Mouse (Mus musculus) left cerebral cortex, adult 18-20 months (tissue): ENCODE results near the gene Tcf15. TPM values are rescaled to one million over a fixed set of nuclear protein-coding genes. Genes with fewer than 3 reads are reported as not detected.

Experiments used
- DNase-seq, 2 experiments: peaks; one replicate each; pipeline ENCODE4 v3.0.0; 2021 to 2022; ENCODE audit warnings: low spot score in 2 of 2, mixed read lengths in 1 of 2
- long read RNA-seq, 2 experiments: library from polyadenylated mRNA; stranded (forward); transcript quantifications; one replicate each; pipeline ENCODE4 v2.0.0; 2021
- total RNA-seq, 2 experiments: library from RNA; stranded (reverse); gene quantifications; 2 replicates each; pipeline ENCODE4 v1.2.3; 2021

Gene Tcf15
- total RNA-seq = 1 to 10 TPM; 1.5 to 1.8 TPM
- long read RNA-seq, experiment 1, partial matches to known transcripts = 0 of 2 reads
- long read RNA-seq, experiment 1, other reads (novel, unspliced or antisense) = 0 of 2 reads
- long read RNA-seq, experiment 2, partial matches to known transcripts = 0 of 3 reads
- long read RNA-seq, experiment 2, other reads (novel, unspliced or antisense) = 1 of 3 reads

DNA sequence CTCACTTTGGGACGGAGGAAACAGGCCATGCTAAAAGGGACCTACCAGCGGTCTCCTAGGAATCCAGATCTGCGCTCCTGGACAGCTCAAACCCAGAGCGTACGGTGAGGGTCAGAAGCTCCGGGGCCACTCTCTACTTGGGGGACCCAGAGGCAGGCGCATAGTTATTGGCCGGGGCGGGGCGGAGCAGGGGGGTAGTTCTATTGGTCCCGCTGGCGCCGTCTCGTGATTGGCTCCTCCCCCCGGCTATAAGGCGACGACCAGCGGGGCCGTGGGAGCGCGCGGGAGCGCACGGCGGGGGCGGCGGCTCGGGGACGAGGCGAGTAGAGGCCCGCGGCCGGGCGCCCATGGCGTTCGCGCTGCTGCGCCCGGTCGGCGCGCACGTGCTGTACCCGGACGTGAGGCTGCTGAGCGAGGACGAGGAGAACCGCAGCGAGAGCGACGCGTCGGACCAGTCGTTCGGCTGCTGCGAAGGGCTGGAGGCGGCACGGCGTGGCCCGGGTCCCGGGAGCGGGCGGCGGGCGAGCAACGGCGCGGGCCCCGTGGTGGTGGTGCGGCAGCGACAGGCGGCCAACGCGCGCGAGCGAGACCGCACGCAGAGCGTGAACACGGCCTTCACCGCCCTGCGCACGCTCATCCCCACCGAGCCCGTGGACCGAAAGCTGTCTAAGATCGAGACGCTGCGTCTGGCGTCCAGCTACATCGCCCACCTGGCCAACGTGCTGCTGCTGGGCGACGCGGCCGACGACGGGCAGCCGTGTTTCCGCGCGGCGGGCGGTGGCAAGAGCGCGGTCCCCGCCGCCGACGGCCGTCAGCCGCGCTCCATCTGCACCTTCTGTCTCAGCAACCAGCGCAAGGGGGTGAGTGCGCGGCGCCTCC is at the start of gene Tcf15:
Tcf15 (plus strand) TSS at position 283 of the 879 bp plus-strand sequence.
- DNase-seq = peak in 1 of 2 experiments; percentile 30

DNA sequence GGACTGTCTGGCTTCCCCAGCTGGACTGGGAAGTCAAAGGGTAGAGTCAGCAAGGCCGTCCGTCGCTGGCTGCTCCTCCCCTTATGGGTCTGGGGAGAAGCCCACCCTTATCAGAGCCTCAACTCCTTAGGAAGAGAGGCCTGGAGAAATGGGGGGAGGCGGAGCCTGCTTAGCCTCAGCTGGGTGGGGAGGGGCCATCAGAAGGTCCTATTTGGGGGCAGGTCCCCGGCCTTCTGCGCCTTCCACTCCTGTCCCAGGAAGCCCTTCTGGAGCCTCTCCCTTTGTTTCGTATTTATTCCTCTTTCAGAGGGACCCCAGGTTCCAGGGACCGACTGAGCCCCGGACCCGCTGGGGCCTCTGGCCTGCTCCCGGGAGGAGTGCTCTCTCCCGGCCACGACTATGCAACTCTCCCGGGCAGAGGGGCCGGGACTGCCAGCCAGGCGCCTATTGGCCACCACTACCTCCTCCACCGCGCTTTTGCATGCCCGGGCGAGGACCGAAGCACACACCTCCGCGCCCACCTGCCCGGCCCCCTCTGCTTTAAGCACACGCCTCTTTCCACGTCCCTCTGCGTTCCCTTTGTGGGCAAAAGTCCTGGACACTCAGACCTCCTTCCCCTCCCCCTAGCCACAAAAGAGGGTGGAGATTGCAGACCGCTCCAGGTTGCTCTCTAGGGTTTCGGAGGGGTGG is 48.4 kb upstream of the Tcf15 start:
- DNase-seq = no peak

GRCm38 (mm10) chr2:152096922-152097321 is 46.4 kb upstream of the Tcf15 start:
- no peak for DNase-seq

GRCm38 (mm10) chr2:152097916-152098315 is 45.4 kb upstream of the Tcf15 start:
- no peak for DNase-seq

- DNase-seq = no peak
These were observed 43.8 kb upstream of the Tcf15 start for GRCm38 (mm10) chr2:152099538-152099937.

DNA sequence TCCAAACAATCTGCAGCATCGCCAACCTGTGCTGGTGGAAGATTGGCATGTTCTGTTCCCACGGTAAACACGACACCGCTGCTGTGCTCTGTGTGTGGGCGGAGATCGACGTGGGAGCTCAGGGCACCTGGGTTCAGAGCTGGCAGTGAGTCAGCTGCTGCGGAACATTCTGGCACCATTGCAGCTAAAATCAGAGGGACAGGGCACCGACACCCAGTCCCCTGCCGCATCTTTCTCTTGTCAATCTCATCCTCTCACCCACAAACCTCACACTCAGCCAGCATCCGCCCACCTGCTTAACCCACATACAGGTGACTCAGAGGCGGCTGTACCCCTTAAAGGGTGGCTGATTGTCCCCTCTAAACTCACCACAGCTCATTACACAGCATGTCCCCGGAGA is 41.6 kb upstream of the Tcf15 start:
- DNase-seq = peak; percentile 54 to 76

DNA sequence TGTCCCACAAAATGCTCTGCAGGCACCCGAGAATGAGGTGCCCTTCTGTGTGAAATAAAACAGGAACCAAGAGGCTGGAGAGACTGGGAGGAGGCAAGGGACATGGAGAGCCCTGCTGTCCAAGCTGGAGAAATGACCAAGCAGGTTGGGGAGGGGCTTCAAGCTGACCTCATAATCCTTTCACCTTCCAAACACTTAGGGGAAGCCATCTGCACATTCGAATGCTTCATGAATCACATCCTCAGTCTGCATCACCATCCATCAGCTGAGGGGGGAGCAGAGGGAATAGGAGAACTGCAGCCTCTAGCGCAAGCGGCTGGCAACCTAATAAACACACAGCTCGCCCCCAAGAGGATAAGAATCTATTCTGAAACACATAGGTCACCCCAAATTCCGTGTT is 41.0 kb upstream of the Tcf15 start:
- peak in 1 of 2 experiments; percentile 22 for DNase-seq

DNA sequence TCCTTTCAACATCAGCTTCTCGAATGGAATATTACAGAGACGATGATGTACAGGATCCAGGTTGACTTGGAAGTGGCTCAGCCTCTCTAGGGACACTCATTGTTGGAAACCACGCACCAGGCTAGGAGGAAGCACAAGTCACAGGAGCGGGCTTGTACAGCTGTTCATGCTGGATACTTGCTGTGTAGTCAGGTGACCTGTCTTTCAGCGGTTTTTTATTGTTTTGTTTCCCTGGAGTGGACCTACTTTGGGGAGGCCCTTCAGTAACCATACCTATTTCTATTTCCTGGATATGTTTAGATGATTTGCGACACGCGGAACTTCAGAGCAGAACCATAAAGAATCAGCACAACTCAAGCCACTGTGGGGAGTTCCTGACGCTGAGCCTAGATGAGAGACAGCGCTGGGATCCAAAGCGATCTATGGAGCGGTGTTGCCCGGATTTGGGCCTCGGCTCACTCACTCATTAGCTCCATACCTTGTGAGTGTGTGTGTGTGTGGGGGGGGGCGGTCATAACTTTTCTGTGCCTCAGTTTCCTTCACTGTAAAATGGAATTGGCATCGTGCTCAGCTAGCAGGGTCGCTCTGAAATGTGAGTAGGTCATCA is 38.5 kb upstream of the Tcf15 start:
- no peak for DNase-seq

- DNase-seq = peak; percentile 83 to 91
These were observed 37.8 kb upstream of the Tcf15 start, which contains the start of gene Srxn1 for GRCm38 (mm10) chr2:152105318-152106224. Srxn1 (plus strand) TSS chr2:152105516.

GRCm38 (mm10) chr2:152106225-152106595 is 37.2 kb upstream of the Tcf15 start:
- no peak for DNase-seq

- DNase-seq = no peak
These were observed 36.8 kb upstream of the Tcf15 start for GRCm38 (mm10) chr2:152106597-152106996.

DNA sequence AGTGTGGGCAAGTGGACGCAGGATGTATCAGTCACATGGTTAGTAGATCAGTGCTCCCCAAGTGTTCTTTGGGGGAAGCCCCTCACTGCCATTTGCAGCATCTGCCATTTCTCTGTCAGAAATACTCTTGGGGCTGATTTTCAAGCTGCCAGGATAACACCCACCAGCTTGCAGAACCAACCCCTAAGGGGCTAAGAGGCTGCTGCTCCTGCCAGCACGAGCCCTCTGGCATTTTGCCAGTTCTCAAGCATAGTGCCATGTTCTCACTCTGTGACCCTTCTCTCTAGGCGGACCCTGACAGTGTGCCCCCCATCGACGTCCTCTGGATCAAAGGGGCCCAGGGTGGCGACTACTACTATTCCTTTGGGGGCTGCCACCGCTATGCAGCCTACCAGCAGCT is 34.7 kb upstream of the Tcf15 start:
- DNase-seq = no peak

GRCm38 (mm10) chr2:152109386-152109785 is 34.0 kb upstream of the Tcf15 start:
- no peak for DNase-seq

- no peak for DNase-seq
These were observed 32.0 kb upstream of the Tcf15 start for GRCm38 (mm10) chr2:152111311-152111710.

- peak; percentile 91 to 97 for DNase-seq
These were observed 31.4 kb upstream of the Tcf15 start for GRCm38 (mm10) chr2:152111920-152112319.

DNA sequence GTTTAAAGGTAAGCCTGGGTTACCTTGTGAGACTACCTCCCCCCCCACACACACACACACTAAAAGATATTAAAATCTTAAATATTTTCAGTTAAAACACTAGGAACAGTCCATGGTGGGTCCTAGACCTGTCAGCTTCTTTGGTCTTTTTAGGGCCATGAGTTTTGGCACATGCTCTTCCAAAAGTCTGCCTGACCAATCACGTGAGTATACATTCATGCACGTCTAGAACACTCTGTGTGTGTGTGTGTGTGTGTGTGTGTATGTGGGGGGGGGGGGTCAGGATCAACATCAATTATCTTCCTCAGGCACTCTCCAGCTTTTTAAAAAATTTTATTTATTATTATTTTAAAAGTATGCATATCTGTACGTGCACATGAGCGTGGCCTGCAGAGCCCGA is 30.9 kb upstream of the Tcf15 start:
- DNase-seq = no peak

DNA sequence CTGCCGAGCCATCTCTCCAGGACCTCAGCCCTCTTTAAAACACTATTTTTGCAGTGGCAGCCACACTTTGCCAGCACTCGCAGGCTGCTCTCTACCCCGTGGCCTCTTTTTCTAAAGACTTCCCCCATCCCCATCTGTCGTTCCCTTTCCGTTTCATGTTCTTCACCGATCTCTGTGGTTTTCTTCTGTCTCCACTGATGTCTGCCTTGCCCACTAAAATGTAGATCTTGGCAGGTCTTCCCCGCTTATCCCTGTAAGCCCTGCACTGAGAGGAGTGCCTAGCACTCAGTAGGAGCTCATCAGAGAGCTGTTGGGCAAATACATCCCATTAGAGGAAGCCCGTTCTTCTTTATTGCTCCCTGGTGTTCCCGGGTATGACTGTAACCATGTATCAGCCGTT is 30.4 kb upstream of the Tcf15 start:
- peak; percentile 40 to 51 for DNase-seq

DNA sequence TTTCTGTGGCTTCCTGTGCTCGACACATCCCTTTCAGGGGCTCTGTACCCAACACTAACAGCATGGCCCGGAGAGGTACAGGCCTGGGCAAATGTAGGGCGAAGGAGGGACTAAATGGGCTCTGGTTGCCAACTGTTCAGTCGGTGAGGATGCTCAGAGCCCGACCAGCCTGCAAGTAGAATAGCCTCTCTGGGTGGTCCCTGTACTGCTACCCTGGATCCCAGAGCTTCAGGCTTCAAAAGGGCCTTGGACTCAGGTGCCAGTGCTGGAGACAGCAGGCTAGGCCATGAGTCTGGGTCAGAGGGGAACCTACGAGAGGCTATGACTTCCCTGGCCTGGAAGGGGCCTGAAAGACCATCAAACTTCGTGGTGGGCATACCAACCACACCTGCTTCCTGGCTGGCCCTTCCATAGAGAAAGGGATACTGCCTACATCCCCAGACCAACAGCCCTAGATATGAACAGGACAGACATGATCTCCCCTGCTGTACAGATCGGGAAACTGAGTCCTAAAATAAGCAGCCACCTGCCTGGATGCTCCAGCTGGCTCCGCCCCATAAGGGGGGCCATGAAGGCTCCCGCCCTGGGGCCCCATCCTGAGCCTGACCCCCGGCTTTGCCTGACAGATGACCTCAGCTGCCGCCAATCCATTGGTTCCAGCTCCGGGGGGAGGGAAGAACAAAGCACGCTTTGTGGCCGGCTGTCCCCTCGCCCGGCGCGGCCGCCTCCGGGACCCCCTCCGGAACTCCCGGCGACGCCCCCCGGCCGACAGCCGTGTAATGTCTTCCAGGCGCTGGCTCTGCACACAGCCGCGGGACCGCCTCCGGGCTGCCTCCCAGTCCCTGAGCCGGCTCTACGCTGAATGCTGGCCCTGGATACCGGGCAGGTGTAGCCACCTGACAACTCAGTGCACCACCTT is 29.0 kb upstream of the Tcf15 start:
- no peak for DNase-seq

DNA sequence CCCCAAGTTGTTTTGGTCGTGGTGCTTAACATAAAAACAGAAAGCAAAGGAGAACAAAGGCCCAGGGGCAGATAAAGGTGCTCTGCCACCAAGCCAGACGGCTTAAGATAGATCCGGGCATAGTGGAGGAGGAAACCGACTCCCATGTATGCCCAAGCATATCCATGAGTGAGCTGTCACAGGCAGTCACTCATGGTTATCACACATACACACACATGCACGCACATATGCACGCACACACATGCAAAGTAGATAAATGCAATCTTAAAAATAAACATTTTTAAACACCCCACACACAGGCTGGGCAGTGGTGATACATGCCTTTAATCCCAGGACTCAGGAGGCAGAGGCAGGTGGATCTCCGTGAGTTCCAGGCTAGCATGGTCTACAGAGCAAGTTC is 25.7 kb upstream of the Tcf15 start:
- DNase-seq = no peak
